Mouse (Mus musculus) C2C12 (cell line): ENCODE results near the gene Hspa4.

ENCODE experiments used
- CTCF ChIP-seq: IDR thresholded peaks from one replicate; pipeline ENCODE4 v1.5.1; 2011; ENCODE audit not compliant: control insufficient read depth, insufficient read depth, insufficient read length
- MAX ChIP-seq: IDR thresholded peaks from one replicate; pipeline ENCODE4 v1.6.1; 2011; ENCODE audit warnings: mild to moderate bottlenecking, control low read depth
- MYOG ChIP-seq: IDR thresholded peaks from one replicate; pipeline ENCODE4 v1.6.1; 2011; ENCODE audit not compliant: control insufficient read depth, insufficient read length; ENCODE audit errors: extremely low read depth
- USF1 ChIP-seq: IDR thresholded peaks from one replicate; pipeline ENCODE4 v1.6.1; 2011; ENCODE audit warnings: low read depth, mild to moderate bottlenecking, control low read depth, moderate library complexity

- TF ChIP-seq CTCF (no peak), MAX (no peak), USF1 (no peak), MYOG (no peak)
Observed at GRCm38 (mm10) chr11:53233590-53233989, 66.7 kb downstream of the Hspa4 start.
